Mouse (Mus musculus): ENCODE measurements around the gene Anxa1.

Anxa1 gene

DNA sequence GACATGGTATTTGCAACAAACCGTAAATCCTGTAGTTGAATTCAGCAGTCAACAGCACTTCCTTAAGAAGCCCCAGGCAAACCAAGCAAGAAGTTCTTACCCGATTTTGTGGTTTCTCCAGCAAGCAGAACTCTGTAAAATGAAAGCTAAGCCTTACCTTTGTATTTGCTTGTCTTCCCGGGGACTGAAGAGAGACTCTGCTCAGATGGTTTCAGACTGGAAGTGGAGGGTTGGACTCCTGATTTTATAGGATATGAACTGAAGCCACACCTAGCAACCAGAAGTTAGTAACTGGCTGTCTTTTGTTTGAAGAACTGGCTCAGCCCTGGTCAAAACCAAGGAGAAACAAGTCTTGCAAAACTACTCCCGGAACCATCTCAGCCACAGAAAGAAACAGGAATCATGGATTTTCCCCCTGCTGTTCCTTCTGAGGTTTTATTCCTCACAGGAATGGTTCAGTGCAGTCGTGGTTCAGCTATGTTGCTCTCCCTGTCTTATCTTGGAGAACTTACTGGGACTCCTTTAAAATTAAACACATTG, at the start of gene Anxa1:
Gene Anxa1, minus strand, starts transcription at position 490 of the 540 bp plus-strand sequence.
- DNase-seq (ENCODE audit: low read depth) = peak; percentile 16

DNA sequence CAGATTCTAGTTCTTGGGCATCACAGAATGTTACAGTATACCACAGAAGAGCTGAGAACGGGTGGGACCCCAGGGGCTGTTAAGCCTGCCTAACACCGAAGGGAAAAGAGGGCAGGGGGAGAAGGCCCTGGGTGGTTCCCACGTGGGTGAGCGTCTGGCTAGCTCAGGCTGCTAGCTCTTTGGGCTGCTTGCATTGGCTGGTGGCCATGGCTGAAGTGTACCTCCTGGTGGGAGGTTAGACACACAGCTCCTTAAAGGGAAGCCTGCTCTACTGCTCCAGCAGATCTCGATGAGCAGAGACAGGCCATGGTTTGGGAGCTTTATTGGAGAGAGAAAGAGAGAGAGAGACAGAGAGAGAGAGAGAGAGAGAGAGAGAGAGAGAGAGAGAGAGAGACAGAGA, 46.3 kb upstream of the Anxa1 start:
- no peak for DNase-seq (ENCODE audit: low read depth)

DNA sequence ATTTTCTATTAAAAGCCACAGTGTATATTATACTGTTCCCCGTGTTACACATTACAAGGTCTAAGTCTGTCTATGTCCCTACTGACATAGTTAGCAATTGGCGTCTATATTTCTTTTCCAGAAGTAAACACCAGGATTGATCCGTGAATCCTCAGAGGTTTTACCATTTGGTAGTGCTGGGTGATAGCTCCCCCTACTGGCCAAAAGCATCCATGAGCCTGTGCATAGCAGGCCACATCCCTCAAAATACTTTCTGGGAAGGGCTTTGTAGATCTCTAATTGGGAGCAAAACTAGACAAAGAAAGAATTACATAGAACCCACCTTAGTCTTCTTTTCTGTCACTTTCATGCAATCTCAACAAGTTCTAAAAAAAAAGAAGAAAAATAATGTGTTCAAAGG, 43.8 kb upstream of the Anxa1 start:
- peak; percentile 55 for DNase-seq (ENCODE audit: low read depth)

DNA sequence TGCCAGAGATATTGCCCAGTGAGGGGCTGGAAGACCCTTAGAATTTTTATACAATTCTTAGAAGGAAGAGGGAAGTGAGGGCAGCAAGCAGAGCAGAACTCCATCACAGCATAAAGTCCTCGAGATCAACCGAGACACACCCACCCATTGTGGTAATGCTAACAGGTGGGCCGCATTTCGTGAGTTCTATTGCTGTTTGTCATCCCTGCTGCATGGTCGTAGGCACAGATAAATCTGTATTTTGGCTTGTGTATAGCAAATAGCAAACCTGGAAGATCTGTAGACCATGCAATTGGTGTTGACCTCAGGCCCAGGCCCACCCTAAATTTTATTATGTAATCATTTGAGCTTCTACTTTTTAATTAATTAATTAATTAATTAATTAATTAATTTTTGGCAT, 43.2 kb upstream of the Anxa1 start:
- DNase-seq (ENCODE audit: low read depth) = no peak

DNA sequence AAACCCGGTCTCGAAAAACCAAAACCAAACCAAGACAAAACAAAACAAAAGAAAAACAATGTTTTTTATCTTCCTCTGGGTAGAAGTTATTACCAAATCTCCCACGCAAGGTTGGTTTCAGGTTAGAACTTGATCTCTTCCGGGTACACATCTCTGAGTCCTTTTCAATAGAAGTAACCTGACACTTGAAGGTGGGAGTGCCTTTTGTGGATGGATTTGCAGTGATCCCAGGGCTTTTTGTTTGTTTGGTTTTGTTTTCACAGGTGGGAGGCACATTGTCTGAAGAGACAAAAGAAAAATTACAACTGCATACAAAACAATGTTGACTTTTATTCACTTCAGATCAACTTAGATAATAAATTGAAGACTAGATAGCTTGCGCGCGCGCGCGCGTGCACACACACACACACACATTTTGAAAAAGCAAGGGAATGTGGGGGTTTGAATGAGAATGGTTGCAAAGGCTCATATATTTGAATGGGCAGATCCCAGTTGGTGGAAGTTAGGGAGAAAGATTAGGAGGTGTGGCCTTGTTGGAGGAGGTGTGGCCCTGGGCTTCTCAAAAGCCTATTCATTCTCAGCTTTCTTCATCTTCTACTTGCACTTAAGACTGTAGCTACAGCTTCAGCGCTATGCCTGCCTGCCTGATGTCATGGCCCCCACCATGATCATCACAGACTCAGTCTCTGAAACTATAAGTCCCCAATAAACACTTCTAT, 35.9 kb upstream of the Anxa1 start:
- no peak for DNase-seq (ENCODE audit: low read depth)

DNA sequence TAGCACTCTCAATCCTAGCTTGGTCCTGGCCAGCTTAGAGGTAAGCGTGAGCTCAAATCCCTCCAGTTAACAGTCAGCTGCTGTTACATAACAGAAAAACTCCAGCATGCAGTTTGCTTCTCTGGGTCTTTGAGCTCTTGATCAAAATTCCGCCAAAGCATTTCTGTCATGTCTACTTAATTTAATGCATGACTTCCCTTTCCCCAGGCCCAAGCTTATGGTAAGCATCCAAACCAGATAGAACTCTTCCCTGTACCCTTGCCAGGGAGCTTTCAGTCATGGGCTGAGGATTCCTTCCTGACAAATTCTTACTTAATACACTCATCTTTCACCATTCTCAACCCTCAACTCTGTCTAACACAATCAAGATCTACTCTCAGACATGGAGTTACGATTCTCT, 20.5 kb upstream of the Anxa1 start:
- DNase-seq (ENCODE audit: low read depth) = no peak

DNA sequence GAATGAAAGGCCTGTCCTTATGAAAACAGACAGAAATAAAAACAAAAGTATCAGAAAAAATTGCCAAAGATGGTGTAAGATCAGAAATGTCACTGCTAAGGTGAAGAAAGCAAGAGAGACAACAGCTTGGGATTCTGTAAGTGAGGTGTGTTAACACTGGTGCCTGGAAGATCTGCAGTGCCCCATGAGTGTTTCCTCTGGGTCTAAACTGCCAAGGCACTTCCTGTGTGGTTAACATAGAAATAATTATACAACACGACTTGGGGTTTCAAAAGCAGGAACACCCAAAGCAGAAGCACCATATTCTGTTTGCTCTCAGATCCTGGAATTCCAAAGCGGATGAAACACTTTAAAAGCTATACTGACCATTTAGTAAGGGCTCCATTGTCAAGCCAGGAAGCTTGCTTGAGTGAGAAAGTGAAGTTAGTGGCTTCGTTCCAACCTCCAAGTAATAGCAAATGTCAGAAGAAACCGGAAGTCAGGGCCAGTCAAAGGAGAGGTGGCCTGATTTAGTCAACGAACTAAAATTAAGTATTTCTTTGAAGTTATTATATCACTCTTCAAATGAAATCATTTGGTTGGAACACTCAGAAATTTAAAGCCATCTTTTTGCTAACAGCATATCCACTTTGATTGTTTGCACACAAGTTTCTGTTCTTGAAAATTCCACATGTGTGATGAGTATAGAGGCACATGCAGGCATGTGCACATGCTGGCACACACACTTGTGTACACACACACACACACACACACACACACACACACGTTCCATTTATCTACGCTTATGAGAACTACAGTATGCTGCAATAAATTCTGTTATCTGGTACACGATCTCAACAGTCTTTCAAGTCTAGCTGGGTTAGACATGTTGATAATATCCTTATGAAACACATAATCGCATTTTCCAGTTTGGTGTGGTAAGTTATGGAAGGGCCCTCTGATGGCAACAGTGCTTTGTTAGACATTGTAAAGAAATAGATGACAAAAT, 19.1 kb upstream of the Anxa1 start:
- DNase-seq (ENCODE audit: low read depth) = peak; percentile 19

DNA sequence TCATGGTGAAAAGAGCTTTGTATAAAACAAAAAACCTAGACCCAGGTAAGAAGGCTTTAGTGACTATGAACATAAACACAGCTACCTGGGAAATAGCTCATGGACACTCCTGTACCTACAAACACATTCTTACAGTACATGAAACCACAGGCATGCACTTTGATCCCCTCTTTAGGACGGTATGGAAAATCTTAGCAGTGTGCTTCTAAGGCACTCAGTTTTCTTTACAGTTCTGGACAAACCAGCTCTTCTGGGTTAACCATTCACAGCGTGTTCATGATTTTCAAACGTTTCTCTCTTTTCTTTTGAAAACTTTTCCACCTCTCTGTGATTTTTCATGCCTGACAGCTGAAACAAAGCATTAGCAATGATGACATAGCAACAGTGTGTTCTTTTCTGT, 15.7 kb upstream of the Anxa1 start:
- no peak for DNase-seq (ENCODE audit: low read depth)

DNA sequence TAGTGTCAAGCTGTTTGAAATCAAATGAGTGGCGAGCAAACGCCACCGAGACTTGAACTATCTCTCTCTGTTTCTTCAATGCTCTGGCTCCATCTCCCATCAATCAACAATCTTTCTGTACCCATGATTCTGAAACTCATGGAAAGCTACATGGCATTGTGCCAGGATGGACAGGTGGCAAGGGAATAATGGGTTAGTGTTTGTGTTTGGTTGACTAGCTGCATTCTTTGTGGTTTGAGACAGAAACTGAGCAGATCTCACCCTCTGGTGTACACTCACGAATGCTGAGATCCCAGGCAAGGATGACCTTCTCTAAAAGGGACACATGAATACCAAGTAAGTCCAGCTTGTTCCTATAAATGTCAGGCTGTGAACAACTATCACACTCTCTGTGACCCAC, 14.3 kb upstream of the Anxa1 start:
- DNase-seq (ENCODE audit: low read depth) = no peak

DNA sequence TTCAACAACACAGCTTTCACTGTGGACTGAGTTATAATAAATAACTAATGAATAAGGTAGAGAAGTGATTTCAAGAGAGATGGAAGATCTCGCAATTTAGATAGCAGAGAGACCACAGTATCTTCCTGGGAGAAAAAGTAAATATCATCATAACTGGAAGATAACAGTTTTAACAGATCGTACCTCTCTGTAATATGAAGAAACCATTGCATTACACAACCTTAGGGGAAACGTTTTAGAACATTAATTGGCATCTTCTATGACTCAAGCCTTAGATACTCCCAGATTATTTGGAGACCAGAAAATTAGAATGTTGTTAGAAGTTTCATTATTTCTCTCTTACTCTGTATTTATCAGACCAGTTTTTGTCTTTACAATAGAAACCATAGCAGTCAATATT, 13.0 kb upstream of the Anxa1 start:
- no peak for DNase-seq (ENCODE audit: low read depth)

DNA sequence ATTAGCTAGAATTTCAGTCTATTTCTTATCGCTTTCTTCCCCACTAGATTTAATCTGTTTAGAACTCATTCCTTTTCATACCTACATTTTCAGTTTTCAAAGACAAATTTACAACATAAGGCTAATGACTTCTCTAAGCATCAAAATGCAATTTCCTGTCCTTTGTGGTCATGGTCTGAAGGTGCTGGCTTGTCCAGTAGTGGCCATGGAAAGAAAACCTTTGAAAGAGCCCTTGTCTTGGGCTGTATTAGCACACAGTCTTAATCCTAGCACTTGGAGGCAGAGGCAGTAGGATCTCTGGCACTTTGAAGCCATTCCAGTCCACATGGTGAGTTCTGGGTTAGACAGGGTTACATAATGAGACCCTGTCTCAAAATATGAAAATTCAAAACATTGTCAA, 12.5 kb upstream of the Anxa1 start:
- DNase-seq (ENCODE audit: low read depth) = no peak

DNA sequence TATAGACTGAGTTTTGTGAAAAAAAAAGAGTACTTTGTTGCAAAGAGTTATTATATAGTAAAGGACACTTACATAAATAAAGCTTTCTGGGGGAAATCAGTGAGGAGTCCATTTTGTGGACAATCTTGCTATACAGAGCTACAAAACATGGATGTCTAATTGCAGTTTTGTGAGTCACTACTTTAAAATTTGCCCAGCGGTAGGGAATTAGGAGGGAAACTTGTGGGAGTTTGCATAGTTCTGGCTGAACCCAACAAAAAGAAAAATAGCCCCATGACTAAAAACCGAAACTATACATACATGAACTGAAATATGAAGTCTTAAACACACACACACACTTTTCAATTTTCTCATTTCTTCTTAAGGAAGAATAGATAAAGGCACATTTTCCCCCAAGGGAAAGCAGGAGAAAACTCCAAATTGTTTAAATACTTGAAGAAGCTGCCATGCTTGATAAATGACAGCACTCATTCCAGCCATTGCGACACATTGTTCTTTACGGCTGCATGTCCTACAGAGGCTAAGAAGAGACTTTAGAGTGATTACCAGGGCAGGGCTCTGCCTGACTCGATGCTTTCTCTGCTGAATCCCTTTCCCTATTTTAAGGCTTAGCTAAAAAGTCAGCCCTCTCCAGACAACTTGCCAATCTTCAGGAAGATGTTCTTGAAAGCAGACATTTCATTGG, 11.9 kb upstream of the Anxa1 start:
- no peak for DNase-seq (ENCODE audit: low read depth)

DNA sequence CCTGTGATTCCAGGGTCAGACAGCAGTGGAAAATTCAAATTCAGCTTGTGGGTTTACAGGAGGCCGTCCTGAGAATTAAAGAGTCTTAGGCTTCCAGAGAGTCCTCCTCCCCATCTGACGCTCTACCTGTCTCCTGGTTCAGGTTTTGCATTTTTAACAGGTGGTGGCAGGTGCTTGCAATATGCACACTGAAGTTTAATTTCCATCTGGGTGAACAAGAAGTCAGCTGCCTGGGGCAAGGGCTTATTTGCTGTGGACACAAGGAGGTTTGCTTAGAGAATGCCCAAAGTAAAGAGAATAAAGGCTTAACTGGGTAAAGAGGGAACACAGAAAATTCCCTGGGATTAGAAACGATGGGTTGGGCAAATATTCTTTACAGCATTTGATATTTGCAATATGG, 11.2 kb upstream of the Anxa1 start:
- DNase-seq (ENCODE audit: low read depth) = no peak

DNA sequence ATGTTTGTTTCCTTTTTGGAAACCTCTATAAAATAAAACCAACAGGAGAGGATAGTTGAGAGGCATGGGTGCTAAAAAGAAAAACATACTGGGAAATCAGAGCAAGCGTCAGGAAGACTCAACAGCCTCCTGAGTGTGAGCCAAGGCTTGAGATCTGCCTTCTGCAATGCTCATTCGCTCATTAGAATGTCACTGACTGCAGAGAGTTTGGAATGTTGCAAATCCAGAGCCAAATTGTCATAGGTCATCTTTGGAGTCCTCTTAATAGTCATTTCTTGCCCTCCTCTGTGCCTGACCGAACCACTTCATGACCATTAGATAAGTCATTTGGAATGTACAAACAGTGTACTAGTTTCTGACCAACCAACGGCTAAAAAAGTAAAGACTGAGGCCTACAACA, 8.4 kb upstream of the Anxa1 start:
- DNase-seq (ENCODE audit: low read depth) = no peak

DNA sequence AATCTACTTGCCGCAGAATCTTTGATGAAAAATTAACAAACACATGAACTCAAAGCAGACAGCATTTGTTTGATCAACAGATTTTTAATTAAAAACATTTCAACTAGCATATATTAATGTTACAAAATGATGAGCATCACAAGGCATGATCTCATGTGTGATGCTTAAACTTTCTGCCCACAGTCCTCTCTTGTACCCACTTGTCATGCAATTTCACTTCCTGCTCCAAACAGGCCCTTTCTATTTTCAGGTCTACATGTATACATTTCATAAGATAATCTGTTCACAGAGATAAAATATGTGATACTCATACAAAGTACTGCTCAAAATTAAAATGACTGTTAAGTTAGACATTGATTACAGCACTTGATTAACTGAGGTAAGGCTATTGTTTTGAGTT, 6.3 kb upstream of the Anxa1 start:
- no peak for DNase-seq (ENCODE audit: low read depth)

DNA sequence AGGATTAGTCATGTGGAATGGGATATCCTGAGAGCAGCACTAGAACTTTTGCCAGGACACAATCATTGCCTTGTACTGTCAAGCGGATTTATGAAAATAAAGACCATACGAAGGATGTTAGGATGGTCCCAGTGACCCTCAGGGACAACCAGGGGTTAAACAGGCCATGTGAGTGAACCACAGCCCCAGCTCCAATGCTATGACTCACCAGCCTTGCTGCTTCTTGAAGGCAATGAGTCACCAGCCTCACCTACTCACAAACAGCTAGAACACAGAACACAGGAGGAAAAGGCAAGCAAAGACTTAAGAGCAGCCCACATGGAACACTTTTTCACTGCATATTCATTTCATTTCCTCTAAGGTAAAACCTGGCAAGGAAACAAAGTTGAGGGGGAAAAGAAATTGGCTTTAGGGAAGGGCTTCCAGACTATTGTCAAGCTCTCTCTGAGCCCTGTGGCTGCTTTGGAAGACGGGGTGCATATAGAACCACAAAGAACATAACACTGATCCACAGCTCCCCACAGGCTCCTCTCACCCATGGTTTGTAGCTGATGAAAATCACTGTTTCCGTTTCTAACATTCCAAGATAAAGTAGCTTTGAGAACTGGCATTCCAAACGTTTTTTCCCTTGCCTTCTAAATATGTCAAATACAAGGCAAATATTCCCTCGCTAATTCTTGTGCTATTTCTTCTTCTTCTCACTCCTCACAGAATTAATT, 3.0 kb upstream of the Anxa1 start:
- DNase-seq (ENCODE audit: low read depth) = no peak

DNA sequence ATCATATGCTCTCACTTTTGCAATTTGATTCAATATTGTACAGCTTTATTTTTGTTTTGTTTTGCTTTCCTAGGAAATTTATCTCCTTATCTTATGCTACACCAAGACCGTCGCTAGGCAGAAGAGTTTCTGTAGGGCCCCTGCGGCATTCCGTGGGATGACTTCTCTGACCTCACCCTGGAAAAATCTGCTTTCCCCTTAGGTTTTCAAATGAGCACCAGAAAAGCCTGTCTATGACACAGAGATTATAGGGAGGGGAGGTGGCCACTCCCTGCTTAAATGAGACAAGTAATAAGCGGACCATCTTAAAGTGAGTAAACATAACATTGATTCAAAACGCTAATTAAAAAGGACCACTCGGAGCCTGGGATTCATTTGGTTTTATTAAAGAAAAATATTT, 1.0 kb downstream of the Anxa1 start:
- no peak for DNase-seq (ENCODE audit: low read depth)

DNA sequence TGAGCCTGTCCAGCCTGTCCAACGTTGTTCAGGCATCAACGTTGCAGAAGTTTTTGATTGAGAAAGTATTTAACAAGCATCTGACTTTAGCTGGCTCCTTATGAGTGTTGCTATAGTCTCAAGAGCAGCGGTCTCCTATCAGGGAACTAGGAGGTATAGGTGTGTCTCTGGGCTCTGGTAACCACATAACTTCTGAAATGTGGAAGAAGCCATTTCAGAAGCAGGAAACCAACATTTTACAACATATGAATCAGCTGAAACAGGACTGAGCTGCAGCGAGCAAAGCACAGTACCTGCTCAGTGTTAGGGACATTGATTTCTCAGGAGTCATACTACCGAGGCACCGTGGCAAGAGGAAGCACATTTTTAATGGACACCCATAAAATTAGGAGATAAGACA, 1.5 kb downstream of the Anxa1 start:
- DNase-seq (ENCODE audit: low read depth) = peak; percentile 1

DNA sequence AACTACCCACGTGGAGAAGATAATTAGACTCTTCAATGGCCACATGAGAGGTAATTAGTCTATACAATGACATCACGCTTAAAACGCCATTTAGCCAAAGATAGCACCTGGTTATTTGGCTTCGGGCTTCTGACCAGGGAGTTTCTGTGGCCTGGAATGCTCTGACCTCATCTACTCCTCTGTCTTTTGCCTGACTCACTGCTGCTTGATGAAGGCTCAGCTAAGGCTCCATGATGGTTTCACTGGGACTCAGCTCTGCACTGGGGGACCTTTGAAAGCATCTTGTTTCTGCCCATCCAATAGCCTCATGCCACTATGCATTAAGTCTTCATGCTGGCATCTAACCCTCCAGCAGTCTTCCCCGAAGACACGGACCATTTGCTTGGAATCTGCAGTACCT, 2.5 kb downstream of the Anxa1 start:
- no peak for DNase-seq (ENCODE audit: low read depth)

DNA sequence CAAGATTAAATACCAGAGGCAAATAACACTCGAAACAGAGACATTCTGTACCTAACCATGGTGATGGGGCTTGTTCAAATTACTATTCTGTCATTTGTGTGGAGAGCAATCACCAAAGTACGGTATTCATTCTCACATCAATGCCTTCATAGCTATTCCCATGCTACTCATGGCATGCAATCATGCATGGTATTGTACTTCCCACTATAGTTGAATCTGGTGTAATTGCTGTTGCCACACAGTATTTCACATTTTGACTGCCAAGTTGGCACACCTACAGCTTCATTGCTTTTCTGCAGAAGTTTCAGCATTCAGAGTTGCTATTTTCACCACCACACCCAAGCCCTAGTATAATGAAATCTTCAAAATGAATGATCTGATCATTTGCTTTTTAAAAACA, 4.4 kb downstream of the Anxa1 start:
- DNase-seq (ENCODE audit: low read depth) = no peak

DNA sequence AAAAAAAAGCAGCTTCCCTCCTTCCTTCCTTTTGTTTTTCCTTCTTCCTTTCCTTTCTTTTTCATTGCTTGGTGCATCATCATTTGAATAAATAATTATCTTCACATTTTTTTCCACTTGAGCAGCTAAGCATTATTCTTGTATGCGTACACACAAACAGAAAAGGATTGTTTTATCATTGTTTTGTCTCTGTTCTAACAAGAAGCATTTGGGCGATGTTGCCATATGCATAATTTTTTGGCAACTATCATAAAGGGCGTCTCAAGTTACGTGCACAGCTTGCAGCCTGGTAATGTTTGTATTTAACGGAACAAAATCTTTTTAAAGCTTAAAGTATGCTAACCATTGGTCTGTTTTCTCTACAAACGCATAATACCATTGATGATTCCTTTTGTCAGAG, 5.1 kb downstream of the Anxa1 start:
- no peak for DNase-seq (ENCODE audit: low read depth)

DNA sequence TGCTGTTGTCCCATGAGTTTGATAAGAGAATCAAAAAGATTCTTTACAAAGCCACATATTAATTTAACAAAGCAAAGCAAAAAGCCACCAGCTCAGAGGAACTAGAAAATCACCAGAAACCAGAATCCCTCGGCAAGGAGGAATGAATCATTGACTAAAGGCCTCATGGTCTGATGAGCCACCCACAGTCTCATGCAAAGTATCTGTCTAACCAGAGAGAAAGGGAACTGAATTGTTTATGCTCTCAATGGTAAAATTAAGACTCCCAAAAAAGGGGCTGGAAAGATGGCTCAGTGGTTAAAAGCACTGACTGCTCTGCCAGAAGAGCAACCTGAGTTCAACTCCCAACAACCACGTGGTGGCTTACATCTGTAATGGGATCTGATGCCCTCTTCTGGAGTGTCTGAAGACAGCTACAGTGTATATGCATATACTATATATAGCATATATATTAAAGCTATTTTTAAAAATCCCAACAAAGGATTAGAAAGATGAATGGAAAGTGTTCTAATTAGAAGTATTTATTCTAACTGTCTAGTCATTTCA, 9.5 kb downstream of the Anxa1 start:
- no peak for DNase-seq (ENCODE audit: low read depth)

Measured in naive thymus-derived CD4-positive, alpha-beta T cell, adult 2 months (primary cell).